Mouse (Mus musculus): Measurements from ENCODE around the gene Map3k7. TPM values are rescaled to one million over a fixed set of nuclear protein-coding genes. Genes with fewer than 3 reads are reported as not detected.
"Not testable (repeated sequence)": the region's sequence is repeated elsewhere in the genome, so short reads cannot be mapped to it uniquely, and the experiment has no call there.

Gene Map3k7
- total and polyA plus RNA-seq, 3 experiments: 40.6 to 46.0 (median 45.4) TPM

DNA sequence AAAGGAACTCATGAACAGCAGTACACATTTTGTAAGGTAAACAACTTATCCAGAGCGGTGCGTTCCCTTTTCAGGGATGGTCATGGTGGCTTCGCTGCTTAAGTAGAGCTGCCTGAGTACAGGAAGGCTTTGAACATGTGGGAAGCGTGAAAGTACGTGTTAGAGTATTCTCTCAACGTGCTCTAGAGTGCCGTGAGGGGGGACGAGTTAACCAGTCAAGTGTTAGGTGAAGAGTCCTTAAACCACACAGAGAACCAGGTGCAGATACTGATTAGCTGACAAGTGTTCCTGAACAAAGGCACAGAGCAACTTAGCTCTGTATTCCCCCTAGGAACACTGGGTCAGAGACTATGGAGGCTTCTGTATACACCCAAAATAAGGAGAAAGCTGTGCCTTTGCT lies 18.0 kb downstream of the Map3k7 start:
- no peak for DNase-seq

DNA sequence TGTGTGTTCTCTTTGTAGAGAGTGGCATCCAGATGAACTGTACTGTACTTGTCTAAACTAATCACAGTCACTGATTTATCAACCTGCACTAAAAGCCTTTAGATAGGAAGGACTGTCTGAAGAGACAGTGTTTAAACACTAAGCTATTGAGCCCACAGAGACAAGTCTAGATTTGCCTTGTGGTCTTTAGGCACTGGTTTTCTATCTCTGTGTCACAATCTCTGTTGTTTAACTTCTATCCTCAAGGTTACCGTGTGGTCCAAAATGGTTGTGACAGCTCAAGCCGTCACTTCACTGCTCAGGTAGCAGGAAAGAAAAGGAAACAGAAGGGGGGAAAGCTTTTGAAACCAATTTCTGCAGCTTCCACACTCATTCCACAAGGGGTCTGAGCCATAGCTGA lies 29.5 kb downstream of the Map3k7 start:
- no peak for DNase-seq

DNA sequence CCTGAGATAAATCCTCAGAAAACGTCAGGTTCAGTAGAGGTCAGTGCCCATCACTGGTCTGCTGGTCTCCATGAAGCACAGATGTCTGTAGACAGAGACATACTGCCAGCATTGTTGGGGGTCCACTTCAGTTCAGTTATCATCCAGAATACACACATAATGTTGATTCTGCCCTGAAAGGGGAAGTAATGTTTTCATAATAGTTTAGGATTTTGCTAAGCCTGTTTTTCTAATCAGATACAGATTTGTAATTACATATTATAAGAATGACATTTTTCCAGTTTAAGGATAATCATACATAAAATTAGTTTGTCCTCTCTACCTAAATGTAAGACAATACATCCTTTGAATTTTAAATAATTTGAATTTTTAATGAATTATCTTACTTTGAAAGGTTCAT lies 30.0 kb downstream of the Map3k7 start:
- no peak for DNase-seq

DNA sequence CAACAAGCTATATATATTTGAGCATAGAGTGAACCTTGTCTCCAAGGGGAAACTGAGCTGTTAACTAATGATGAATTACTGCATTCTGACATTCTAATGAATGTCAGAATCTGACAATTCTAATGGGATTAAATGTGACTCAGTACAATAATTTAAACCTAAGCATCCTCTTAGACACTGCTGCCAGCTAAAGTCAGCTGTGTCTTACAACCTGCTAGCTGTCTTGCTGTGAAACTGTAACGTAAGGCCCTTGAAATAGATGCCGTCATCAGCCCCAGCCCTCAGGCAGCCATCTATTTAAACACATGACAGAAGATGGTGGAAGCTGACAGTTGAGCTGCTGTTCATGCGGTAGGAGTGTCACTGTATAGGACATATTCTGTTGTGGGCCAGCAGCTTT lies 37.6 kb downstream of the Map3k7 start:
- no peak for DNase-seq

DNA sequence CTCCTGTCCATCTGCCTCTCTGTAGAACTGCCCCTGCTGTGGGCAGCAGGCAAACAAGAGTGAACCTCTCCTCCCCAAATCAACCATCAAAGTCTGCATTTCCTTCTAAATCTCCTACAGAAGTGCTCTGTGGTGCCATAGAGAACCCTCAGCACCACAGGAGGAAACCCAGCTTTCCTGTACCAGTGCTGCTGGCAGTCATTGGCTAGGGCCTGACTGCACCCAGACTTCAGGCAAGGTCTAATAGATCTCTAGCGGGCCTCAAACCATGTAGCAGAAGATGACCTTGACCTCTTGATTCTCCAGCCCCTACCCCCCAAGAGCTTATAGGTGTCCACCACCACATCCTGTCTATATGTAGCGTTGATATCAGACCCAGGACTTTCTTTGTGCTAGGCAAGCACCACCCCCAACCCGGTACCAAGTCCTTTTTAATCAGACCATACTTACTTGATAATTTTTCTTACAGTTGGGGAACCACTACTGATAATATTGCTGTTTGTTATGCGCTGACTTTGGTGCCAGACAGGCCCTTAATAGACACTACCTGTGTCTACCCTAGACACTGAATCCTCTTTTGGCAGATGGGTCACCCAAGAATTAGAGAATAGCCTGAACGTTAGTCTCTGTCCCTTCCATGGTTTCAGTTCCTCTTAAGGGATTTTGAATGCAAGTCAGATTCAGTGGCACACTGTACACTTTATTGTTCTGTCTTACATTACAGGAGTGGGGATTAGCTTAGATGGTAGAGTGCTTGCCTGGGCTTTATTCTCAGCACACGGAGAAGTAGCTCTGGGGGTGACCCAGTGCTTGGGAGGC lies 41.1 kb downstream of the Map3k7 start:
- DNase-seq: no peak

- no peak for DNase-seq
Observed at GRCm38 (mm10) chr4:32007174-32007573, 43.3 kb downstream of the Map3k7 start.

DNA sequence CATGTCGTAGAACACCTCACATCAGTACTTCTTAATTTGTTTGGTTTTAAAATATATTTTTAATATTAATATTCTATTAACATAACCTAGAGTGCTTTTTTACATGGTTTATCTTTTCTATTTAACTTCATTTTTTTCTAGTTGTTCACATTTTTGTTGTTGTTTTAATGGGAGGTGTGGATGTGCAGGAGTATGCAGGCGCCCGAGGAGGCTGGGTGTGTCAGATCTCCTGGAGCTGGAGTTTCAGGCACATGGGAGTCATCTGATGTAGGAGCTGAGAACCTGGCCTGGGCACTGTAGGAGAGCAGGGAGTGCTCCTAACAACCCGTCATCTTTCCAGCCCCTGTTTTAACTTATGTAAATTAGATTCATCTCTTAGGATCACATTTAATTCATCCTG lies 44.2 kb downstream of the Map3k7 start:
- DNase-seq: no peak

DNA sequence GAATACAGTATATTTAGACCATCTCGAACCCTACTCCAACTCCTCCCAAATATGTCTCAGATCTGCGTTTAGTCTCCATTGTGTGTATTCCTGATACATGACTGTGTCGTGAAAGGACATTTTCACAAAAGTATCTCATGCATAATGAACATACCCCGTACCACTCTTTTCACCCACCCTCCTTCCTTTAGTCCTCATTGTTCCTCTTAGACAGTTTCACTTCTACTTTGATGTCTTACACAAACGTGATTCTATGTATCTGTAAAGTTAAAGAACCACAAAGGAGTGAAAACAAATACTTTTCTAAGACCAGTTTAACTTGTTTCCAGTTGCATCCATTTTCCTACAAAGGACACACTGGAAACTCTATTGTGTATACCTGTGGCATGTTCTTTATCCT lies 46.9 kb downstream of the Map3k7 start:
- no peak for DNase-seq

- DNase-seq: no peak
Observed at GRCm38 (mm10) chr4:32011218-32011973, 47.5 kb downstream of the Map3k7 start.

GRCm38 (mm10) chr4:32021131-32021530 lies 57.2 kb downstream of the Map3k7 start:
- DNase-seq: no peak

GRCm38 (mm10) chr4:32022321-32022720 lies 58.4 kb downstream of the Map3k7 start:
- DNase-seq: no peak

DNA sequence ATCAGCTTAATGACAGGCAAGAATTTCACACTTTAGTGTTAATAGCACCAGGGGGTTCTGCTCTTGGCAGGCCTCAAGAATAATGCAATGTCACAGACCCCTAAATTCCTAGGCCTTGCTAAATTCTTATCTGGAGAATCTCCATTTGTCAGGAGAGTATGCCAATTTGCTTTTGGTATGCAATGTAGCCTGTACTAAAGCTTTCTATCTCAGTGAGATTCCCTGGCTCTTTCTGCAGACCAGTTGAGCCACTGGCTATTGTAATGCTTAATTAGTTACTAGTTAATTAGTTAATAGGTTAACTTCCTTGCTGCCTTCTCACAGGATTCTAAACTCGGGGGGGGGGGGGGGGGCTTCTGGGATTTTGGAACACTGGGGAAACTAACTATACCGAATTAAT lies 60.3 kb downstream of the Map3k7 start:
- DNase-seq: not testable (repeated sequence)

GRCm38 (mm10) chr4:32025105-32025504 lies 61.2 kb downstream of the Map3k7 start:
- no peak for DNase-seq

- DNase-seq: no peak
Observed at GRCm38 (mm10) chr4:32027094-32027493, 63.2 kb downstream of the Map3k7 start.

GRCm38 (mm10) chr4:32037267-32037666 lies 73.4 kb downstream of the Map3k7 start:
- no peak for DNase-seq

GRCm38 (mm10) chr4:32041741-32042452 lies 78.0 kb downstream of the Map3k7 start:
- no peak for DNase-seq

- no peak for DNase-seq
Observed at GRCm38 (mm10) chr4:32045234-32045633, 81.3 kb downstream of the Map3k7 start.

GRCm38 (mm10) chr4:32049824-32050223 lies 85.9 kb downstream of the Map3k7 start:
- no peak for DNase-seq

DNA sequence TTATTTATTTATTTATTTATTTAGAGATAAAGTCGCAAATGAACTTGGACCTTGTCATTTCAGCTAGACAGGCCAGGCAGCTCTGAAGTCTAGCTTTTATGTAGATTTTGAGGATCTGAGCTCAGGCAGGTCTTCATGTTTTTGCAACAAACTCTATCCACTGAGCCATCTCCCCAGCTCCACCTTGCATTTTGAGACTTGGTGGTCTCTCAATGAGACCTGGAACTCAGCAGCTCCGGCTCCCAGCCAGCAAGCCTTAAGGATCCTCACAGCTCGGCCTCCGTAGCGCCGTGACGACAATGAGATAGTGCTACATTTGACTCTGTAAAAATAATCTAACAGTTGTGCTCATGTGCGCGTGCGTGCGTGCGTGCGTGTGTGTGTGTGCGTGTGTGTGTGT lies 89.3 kb downstream of the Map3k7 start:
- no peak for DNase-seq

DNA sequence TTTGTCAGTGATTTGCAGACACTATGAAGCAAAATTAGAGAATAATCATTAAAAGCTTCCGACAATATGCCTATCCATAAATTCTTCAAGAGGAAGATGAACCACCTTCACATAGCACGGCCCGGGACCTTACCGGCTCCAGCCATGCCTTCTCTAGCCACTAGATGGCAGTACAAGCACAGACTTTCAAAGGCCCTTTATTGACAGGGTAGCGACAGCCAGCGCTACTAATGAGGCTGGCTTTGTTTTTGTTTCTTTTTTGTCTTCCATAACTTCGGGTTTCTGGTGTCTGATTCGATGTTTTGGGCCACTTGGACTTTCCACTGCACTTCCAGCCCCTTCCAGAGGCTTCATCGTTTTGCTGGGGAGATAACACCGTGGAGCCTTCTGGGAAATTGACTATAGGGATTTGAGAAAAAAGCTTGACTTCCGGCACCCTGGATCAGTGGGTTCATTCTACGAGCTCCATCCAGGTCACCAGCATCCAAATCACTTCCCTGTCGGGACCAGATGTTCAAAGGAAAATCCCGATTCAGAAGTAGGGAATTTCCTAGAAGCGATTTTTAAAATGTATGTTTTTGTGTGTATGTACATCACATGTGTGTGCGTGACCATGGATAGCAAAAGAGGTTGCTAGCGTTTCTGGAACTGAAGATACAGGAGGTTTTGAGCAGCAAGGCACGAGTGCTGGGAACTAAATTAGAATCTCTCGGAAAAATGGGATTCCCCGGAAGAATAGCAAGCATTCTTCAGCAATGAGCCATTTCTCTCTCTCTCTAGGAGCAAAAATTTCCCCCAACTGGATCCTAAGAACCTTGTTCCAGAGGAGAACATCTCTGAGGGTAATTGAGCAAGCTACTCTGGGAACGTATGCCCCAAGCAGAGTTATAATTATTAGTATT lies 91.5 kb downstream of the Map3k7 start:
- peak; percentile 78 for DNase-seq

- no peak for DNase-seq
Observed at GRCm38 (mm10) chr4:32056441-32056840, 92.5 kb downstream of the Map3k7 start.

- peak; percentile 6 for DNase-seq
Observed at GRCm38 (mm10) chr4:32057102-32057501, 93.2 kb downstream of the Map3k7 start.

Data from adrenal gland, adult 2 months (tissue).